In the genomic region with DNA sequence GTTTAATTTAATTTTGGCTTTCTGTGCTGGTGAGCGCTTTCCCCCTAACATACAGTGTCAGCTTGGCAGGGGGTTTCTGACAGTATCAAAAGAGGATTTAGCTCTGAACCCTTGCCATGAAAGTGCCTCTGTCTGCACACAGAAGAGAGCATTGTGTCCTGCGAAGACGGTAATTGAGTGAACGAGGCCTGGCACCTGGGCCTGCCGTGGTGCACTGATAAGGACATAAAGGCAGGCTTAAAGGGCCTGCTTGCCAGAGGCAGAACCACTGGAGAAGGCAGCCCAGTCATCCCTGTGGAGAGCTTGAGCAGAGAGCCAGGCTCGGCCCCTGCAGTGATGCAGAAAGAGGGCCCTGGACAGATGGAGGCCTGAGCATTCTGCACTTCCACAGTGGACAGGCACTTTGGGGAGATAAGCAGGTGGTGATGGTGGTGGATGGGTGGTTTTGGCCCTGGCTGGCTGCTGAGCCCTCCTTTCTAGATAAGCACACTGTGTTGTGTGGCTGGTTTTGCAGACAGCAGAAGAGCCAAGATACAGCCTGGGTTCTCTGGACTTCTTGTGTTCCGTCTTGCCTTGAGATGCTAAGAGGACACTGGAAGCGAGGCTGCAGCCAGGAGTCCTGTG, we compare ENCODE assay signal across 19 mouse cellular contexts. TPM values are rescaled to one million over a fixed set of nuclear protein-coding genes. Genes with fewer than 3 reads are reported as not detected.
A peak's percentile ranks its signal among the peaks of the same experiment; 100 is the strongest.
DNase-seq lines count a peak whose midpoint lies in the region; ATAC-seq and TF ChIP-seq lines count a peak whose summit lies in the region.
"Had no signal": no experiment of that assay in that cellular context is flagged by ENCODE, and none has a peak within 500 bp of the region (broad histone marks: within the 10 kb centered on the region; RNA-seq: fewer than 3 reads in every experiment).

No protein-coding gene starts in this region.

- ATAC-seq in hindbrain, embryonic 12.5 days (ENCODE audit: low FRiP score) = no peak
- ATAC-seq in liver, embryonic 15.5 days (ENCODE audit: insufficient read depth) = peak; percentile 61
- ATAC-seq in megakaryocyte, adult 5-6 weeks (ENCODE audit: poor library complexity, severe bottlenecking) = no peak
- ATAC-seq: CD4-positive, CD25-positive, alpha-beta regulatory T cell, adult 4 months had no signal

- no peak for TF ChIP-seq POLR2A in lung, adult 2 months (IDR thresholded peaks at IDR 0.05; ENCODE audit: borderline replicate concordance, extremely low read depth, low read depth, low read length)

- 0 out of 2 replicates have a peak overlapping the region, but pooled peaks have one; percentile 53 for H3K27ac ChIP-seq in hindbrain, embryonic 10.5 days
- H3K27ac ChIP-seq in hindbrain, embryonic 12.5 days = no peak overlapping the region; the same call in 1 of the 2 replicates
- H3K27ac ChIP-seq in liver, embryonic 15.5 days (replicated peaks) = no peak overlapping the region
- H3K27ac ChIP-seq: neural tube, embryonic 15.5 days; stomach, postnatal 0 days had no signal

- 57% methylated on average over 8 of the region's 8 CpGs for WGBS in hindbrain, embryonic 10.5 days
- 53% methylated on average over 8 of the region's 8 CpGs for whole genome bisulfite sequencing in hindbrain, embryonic 12.5 days
- 32% methylated on average over 8 of the region's 8 CpGs for WGBS in liver, embryonic 15.5 days (ENCODE audit: insufficient replicate concordance)
- 70% methylated on average over 8 of the region's 8 CpGs for WGBS in lung, adult 2 months

- no peaks in the 10 kb centered on the region for H3K9me3 ChIP-seq in hindbrain, embryonic 10.5 days
- no peaks in the 10 kb centered on the region for H3K9me3 ChIP-seq in hindbrain, embryonic 12.5 days (replicated peaks)
- no peaks in the 10 kb centered on the region for H3K9me3 ChIP-seq in liver, embryonic 15.5 days (replicated peaks)
- H3K9me3 ChIP-seq: neural tube, embryonic 15.5 days had no signal

- no peak for DNase-seq in hindbrain, embryonic 10.5 days (ENCODE audit: low spot score)
- peak; percentile 16 for DNase-seq in c-Kit-positive CD71-positive TER-119-positive erythroid progenitor cells, embryonic 14.5 days (ENCODE audit: low spot score)
- peak; percentile 25 for DNase-seq in retina, embryonic 14.5 days (ENCODE audit: low spot score)
- no peak for DNase-seq in lung, adult 2 months
- DNase-seq: cerebellum, adult 9-10 months; gastrocnemius, postnatal 25 days; kidney, adult 11 months; kidney, postnatal 14 days; lung, postnatal 36 days; thymus, postnatal 14 days had no signal

- peaks cover 12% of the 10 kb centered on the region; the same call in 1 of the 2 replicates for H3K27me3 ChIP-seq in hindbrain, embryonic 10.5 days (ENCODE audit: insufficient read depth, poor library complexity, severe bottlenecking)
- no peaks in the 10 kb centered on the region for H3K27me3 ChIP-seq in hindbrain, embryonic 12.5 days
- peaks cover 6% of the 10 kb centered on the region for H3K27me3 ChIP-seq in liver, embryonic 15.5 days

- no peak overlapping the region for H3K4me3 ChIP-seq in hindbrain, embryonic 10.5 days
- no peak overlapping the region for H3K4me3 ChIP-seq in hindbrain, embryonic 12.5 days
- H3K4me3 ChIP-seq in liver, embryonic 15.5 days (replicated peaks) = no peak overlapping the region
- no peak overlapping the region for H3K4me3 ChIP-seq in lung, adult 2 months (replicated peaks; ENCODE audit: extremely low read depth, low read depth, low read length)
- H3K4me3 ChIP-seq: erythroblast, embryonic 14.5 days; neural tube, embryonic 15.5 days had no signal

- H3K4me1 ChIP-seq in hindbrain, embryonic 10.5 days (replicated peaks) = peaks cover 9% of the 10 kb centered on the region
- peaks cover 8% of the 10 kb centered on the region for H3K4me1 ChIP-seq in hindbrain, embryonic 12.5 days
- H3K4me1 ChIP-seq in liver, embryonic 15.5 days (replicated peaks) = no peaks in the 10 kb centered on the region; the same call in 1 of the 2 replicates
- H3K4me1 ChIP-seq in lung, adult 2 months (ENCODE audit: control insufficient read depth, insufficient read depth, low read length) = no peaks in the 10 kb centered on the region
- H3K4me1 ChIP-seq: neural tube, embryonic 15.5 days had no signal

- no peak overlapping the region for H3K9ac ChIP-seq in hindbrain, embryonic 12.5 days
- H3K9ac ChIP-seq in liver, embryonic 15.5 days = no peak overlapping the region
- H3K9ac ChIP-seq: neural tube, embryonic 15.5 days had no signal

- H3K36me3 ChIP-seq in hindbrain, embryonic 10.5 days = no peaks in the 10 kb centered on the region
- no peaks in the 10 kb centered on the region for H3K36me3 ChIP-seq in hindbrain, embryonic 12.5 days
- no peaks in the 10 kb centered on the region for H3K36me3 ChIP-seq in liver, embryonic 15.5 days (replicated peaks)
- H3K36me3 ChIP-seq: neural tube, embryonic 15.5 days had no signal

- no peak for TF ChIP-seq CTCF in lung, adult 2 months (IDR thresholded peaks at IDR 0.05; ENCODE audit: insufficient read depth, low read length)

- H3K4me2 ChIP-seq in hindbrain, embryonic 12.5 days (replicated peaks) = no peak overlapping the region
- H3K4me2 ChIP-seq in liver, embryonic 15.5 days = no peak overlapping the region
- H3K4me2 ChIP-seq: heart, embryonic 11.5 days; neural tube, embryonic 15.5 days had no signal

RNA-seq across cellular contexts. Expression of gene Irx3, which starts 36.3 kb away (rescaled TPM):
- 38.1 and 45.2 TPM in 2 replicates for polyA plus RNA-seq in hindbrain, embryonic 10.5 days (2016; fragmentation: Nextera tagmentation; extraction: Ambion mirVana)
- 52.8 and 56.7 TPM in 2 replicates for polyA plus RNA-seq in hindbrain, embryonic 12.5 days (2016; fragmentation: Nextera tagmentation; extraction: Ambion mirVana)
- 0.05 and 0.09 TPM in 2 replicates for polyA plus RNA-seq in liver, embryonic 15.5 days (2015; fragmentation: Nextera tagmentation; extraction: Ambion mirVana)
- not detected in 2 replicates for total RNA-seq in megakaryocyte, adult 5-6 weeks (2015)
- 0.22 TPM in 1 of 2 replicates, not detected in the other for total RNA-seq in megakaryocyte, adult 5-6 weeks (2017)
- polyA plus RNA-seq in lung, adult 2 months (2012; rRNA removed) = 63.2 and 91.9 TPM in 2 replicates
- total RNA-seq: MEL had no signal
- polyA plus RNA-seq: CD4-positive, CD25-positive, alpha-beta regulatory T cell, adult 4 months; erythroblast, embryonic 14.5 days had no signal

Comparison
In these comparisons a context has a peak if more than half of its experiments do, and no peak if none do; other contexts are left out.
1. DNase-seq: peak in c-Kit-positive CD71-positive TER-119-positive erythroid progenitor cells, embryonic 14.5 days (single experiment) and retina, embryonic 14.5 days (single experiment); none in hindbrain, embryonic 10.5 days (single experiment) and lung, adult 2 months (single experiment).
2. RNA of gene Irx3, which starts 36.3 kb away (polyA plus RNA-seq): 63.2 to 91.9 TPM in lung, adult 2 months, 52.8 to 56.7 TPM in hindbrain, embryonic 12.5 days and 38.1 to 45.2 TPM in hindbrain, embryonic 10.5 days; 0.05 to 0.09 TPM in liver, embryonic 15.5 days; every median in the first group is over 10 times any median in the second.